9 mouse cellular contexts compared by ENCODE assay signal in genomic region chr17:67651506-67651905, GRCm38 (mm10). TPM values are rescaled to one million over a fixed set of nuclear protein-coding genes. Genes with fewer than 3 reads are reported as not detected.
DNase-seq lines count a peak whose midpoint lies in the region; ATAC-seq and TF ChIP-seq lines count a peak whose summit lies in the region.
"Had no signal": no experiment of that assay in that cellular context is flagged by ENCODE, and none has a peak within 500 bp of the region (broad histone marks: within the 10 kb centered on the region; RNA-seq: fewer than 3 reads in every experiment).

No protein-coding gene starts in this region.

- H3K4me1 ChIP-seq in hindbrain, embryonic 10.5 days (replicated peaks): no peaks in the 10 kb centered on the region
- H3K4me1 ChIP-seq in hindbrain, embryonic 16.5 days (ENCODE audit: control insufficient read depth, insufficient read depth, low read depth, low read length): no peaks in the 10 kb centered on the region
- H3K4me1 ChIP-seq in MEL (ENCODE audit: control insufficient read depth in 1 of 2, insufficient read depth in 2 of 2, low read length in 2 of 2): no peaks in the 10 kb centered on the region
- H3K4me1 ChIP-seq: liver, embryonic 15.5 days had no signal

- peak; percentile 39 for TF ChIP-seq RAD21 in MEL (IDR thresholded peaks at IDR 0.05; ENCODE audit: low read depth, low read length)

- no peak for ATAC-seq in hindbrain, embryonic 16.5 days
- peak; percentile 96 for ATAC-seq in granulocyte monocyte progenitor cell, adult 5-6 weeks (replicated peaks; ENCODE audit: poor library complexity, severe bottlenecking)
- peak; percentile 97 for ATAC-seq in megakaryocyte progenitor cell, adult 5-6 weeks (replicated peaks; ENCODE audit: poor library complexity)

- H3K27ac ChIP-seq in hindbrain, embryonic 10.5 days: no peak overlapping the region
- no peak overlapping the region for H3K27ac ChIP-seq in hindbrain, embryonic 16.5 days (ENCODE audit: low read depth, low read length)
- no peak overlapping the region for H3K27ac ChIP-seq in MEL (ENCODE audit: control insufficient read depth, low read depth, low read length)
- no peak overlapping the region for H3K27ac ChIP-seq in layer of hippocampus, adult 2 months
- H3K27ac ChIP-seq: liver, embryonic 15.5 days had no signal

- H3K27me3 ChIP-seq in hindbrain, embryonic 10.5 days (ENCODE audit: insufficient read depth, poor library complexity, severe bottlenecking): no peaks in the 10 kb centered on the region
- no peaks in the 10 kb centered on the region for H3K27me3 ChIP-seq in hindbrain, embryonic 16.5 days (replicated peaks; ENCODE audit: control insufficient read depth, insufficient read depth, low read length)
- H3K27me3 ChIP-seq in MEL (ENCODE audit: control insufficient read depth in 1 of 2, insufficient read depth in 2 of 2, low read length in 2 of 2): no peaks in the 10 kb centered on the region
- H3K27me3 ChIP-seq: liver, embryonic 15.5 days had no signal

- no peaks in the 10 kb centered on the region for H3K36me3 ChIP-seq in hindbrain, embryonic 10.5 days
- no peaks in the 10 kb centered on the region for H3K36me3 ChIP-seq in hindbrain, embryonic 16.5 days (ENCODE audit: control insufficient read depth, insufficient read depth, low read length)
- H3K36me3 ChIP-seq in MEL (ENCODE audit: control insufficient read depth in 1 of 2, insufficient read depth in 2 of 2, low read length in 2 of 2): no peaks in the 10 kb centered on the region
- H3K36me3 ChIP-seq: liver, embryonic 15.5 days had no signal

- H3K9me3 ChIP-seq in hindbrain, embryonic 10.5 days: no peaks in the 10 kb centered on the region
- no peaks in the 10 kb centered on the region for H3K9me3 ChIP-seq in hindbrain, embryonic 16.5 days (ENCODE audit: control insufficient read depth, low read length)
- H3K9me3 ChIP-seq in MEL (replicated peaks; ENCODE audit: insufficient read depth, low read length): no peaks in the 10 kb centered on the region
- H3K9me3 ChIP-seq: liver, embryonic 15.5 days had no signal

- H3K4me3 ChIP-seq in hindbrain, embryonic 10.5 days: no peak overlapping the region
- H3K4me3 ChIP-seq in hindbrain, embryonic 16.5 days (ENCODE audit: low read length): no peak overlapping the region
- H3K4me3 ChIP-seq in MEL (ENCODE audit: control insufficient read depth in 1 of 2, insufficient read depth in 1 of 2, low read depth in 2 of 2, low read length in 2 of 2): no peak overlapping the region
- H3K4me3 ChIP-seq in layer of hippocampus, adult 2 months: no peak overlapping the region
- H3K4me3 ChIP-seq: liver, embryonic 15.5 days had no signal

- no peak for TF ChIP-seq EP300 in MEL (IDR thresholded peaks at IDR 0.05; ENCODE audit: low read depth in 1 of 2, low read length in 2 of 2)

- DNase-seq in hindbrain, embryonic 10.5 days (ENCODE audit: low spot score): peak; percentile 32
- DNase-seq in MEL (ENCODE audit: low read depth, low spot score): peak; percentile 32
- DNase-seq in cerebellum, postnatal 14 days: peak; percentile 79
- peak; percentile 51 to 67 for DNase-seq in layer of hippocampus, adult 2 months (ENCODE audit: low spot score in 2 of 2)
- DNase-seq in thymus, postnatal 25 days: peak; percentile 18

- H3K9ac ChIP-seq in hindbrain, embryonic 16.5 days (ENCODE audit: low read depth, low read length): no peak overlapping the region
- no peak overlapping the region for H3K9ac ChIP-seq in MEL (ENCODE audit: control insufficient read depth, low read depth, low read length, poor library complexity, severe bottlenecking)
- H3K9ac ChIP-seq: liver, embryonic 15.5 days had no signal

- no peaks in the 10 kb centered on the region for H3K79me2 ChIP-seq in MEL (ENCODE audit: control insufficient read depth, insufficient read depth, low read length, poor library complexity)

- WGBS in hindbrain, embryonic 10.5 days: 25% methylated on average over 4 of the region's 4 CpGs
- 8% methylated on average over 4 of the region's 4 CpGs for WGBS in hindbrain, embryonic 16.5 days

- no peak overlapping the region for H3K4me2 ChIP-seq in hindbrain, embryonic 16.5 days (ENCODE audit: low read length)
- H3K4me2 ChIP-seq: liver, embryonic 15.5 days had no signal

- TF ChIP-seq POLR2A in MEL (IDR thresholded peaks at IDR 0.05; ENCODE audit: control insufficient read depth in 1 of 2, insufficient read depth in 1 of 2, low read depth in 1 of 2, low read length in 2 of 2, poor library complexity in 1 of 2): no peak

- peak; percentile 43 to 48 (median 46) for TF ChIP-seq CTCF in MEL (IDR thresholded peaks at IDR 0.05 in 2 of 3, conservative IDR thresholded peaks at IDR 0.05 in 1 of 3; ENCODE audit: control insufficient read depth in 1 of 3, insufficient read depth in 1 of 3, low read depth in 2 of 3, low read length in 3 of 3, poor library complexity in 1 of 3, severe bottlenecking in 1 of 3)
- peak; percentile 98 for TF ChIP-seq CTCF in layer of hippocampus, adult 2 months (conservative IDR thresholded peaks at IDR 0.05)

TF ChIP-seq in MEL, 35 proteins besides CTCF, POLR2A, EP300 and RAD21:
- no peak for TF ChIP-seq MYC (IDR thresholded peaks at IDR 0.05; ENCODE audit: low read depth, low read length)
- TF ChIP-seq ZMIZ1 (IDR thresholded peaks at IDR 0.05; ENCODE audit: low read depth, low read length): no peak
- no peak for TF ChIP-seq CHD1 (IDR thresholded peaks at IDR 0.05; ENCODE audit: low read depth, low read length)
- peak; percentile 36; the same call in 1 of the 2 replicates for TF ChIP-seq SMC3 (IDR thresholded peaks at IDR 0.05; ENCODE audit: low read depth, low read length)

RNA-seq across cellular contexts. Expression of gene Lrrc30, which starts 19.0 kb away (rescaled TPM):
- not detected in 2 replicates for polyA plus RNA-seq in hindbrain, embryonic 10.5 days (2016; fragmentation: Nextera tagmentation; extraction: Ambion mirVana)
- not detected in 2 replicates for polyA plus RNA-seq in hindbrain, embryonic 16.5 days (2015; fragmentation: Nextera tagmentation; extraction: Ambion mirVana)
- total RNA-seq in MEL (2012; rRNA removed): not detected in 2 replicates
- polyA plus RNA-seq in MEL (2012; ENCODE audit: insufficient read depth in 1 of 2, insufficient read length in 2 of 2, low read depth in 1 of 2, low replicate concordance in 2 of 2, missing spikeins in 1 of 2): not detected
- total RNA-seq in granulocyte monocyte progenitor cell, adult 5-6 weeks (2014; fragmentation: Nextera tagmentation): not detected in 2 replicates
- total RNA-seq in granulocyte monocyte progenitor cell, adult 5-6 weeks (2017): not detected in 2 replicates
- total RNA-seq in layer of hippocampus, adult 2 months (2021): not detected
- not detected in 2 replicates for total RNA-seq in megakaryocyte progenitor cell, adult 5-6 weeks (2015)
- total RNA-seq in megakaryocyte progenitor cell, adult 5-6 weeks (2017): not detected in 2 replicates
- polyA plus RNA-seq: liver, embryonic 15.5 days had no signal

RNA-seq across cellular contexts. Expression of gene Lama1, which starts 45.6 kb away (rescaled TPM):
- polyA plus RNA-seq in hindbrain, embryonic 10.5 days (2016; fragmentation: Nextera tagmentation; extraction: Ambion mirVana): 19.1 and 25.8 TPM in 2 replicates
- 6.0 and 8.9 TPM in 2 replicates for polyA plus RNA-seq in hindbrain, embryonic 16.5 days (2015; fragmentation: Nextera tagmentation; extraction: Ambion mirVana)
- total RNA-seq in MEL (2012; rRNA removed): not detected in 2 replicates
- polyA plus RNA-seq in MEL (2012; ENCODE audit: insufficient read depth in 1 of 2, insufficient read length in 2 of 2, low read depth in 1 of 2, low replicate concordance in 2 of 2, missing spikeins in 1 of 2): not detected
- total RNA-seq in granulocyte monocyte progenitor cell, adult 5-6 weeks (2014; fragmentation: Nextera tagmentation): not detected in 2 replicates
- not detected in 2 replicates for total RNA-seq in granulocyte monocyte progenitor cell, adult 5-6 weeks (2017)
- 1 to 10 TPM; 3.9 to 4.9 TPM for total RNA-seq in layer of hippocampus, adult 2 months (2021)
- not detected in 2 replicates for total RNA-seq in megakaryocyte progenitor cell, adult 5-6 weeks (2015)
- not detected in 2 replicates for total RNA-seq in megakaryocyte progenitor cell, adult 5-6 weeks (2017)

Comparison
In these comparisons a context has a peak if more than half of its experiments do, and no peak if none do; other contexts are left out.
1. DNase-seq: peak in every context shown above with its lines; median percentile 79 in cerebellum, postnatal 14 days; 59 in layer of hippocampus, adult 2 months; 32 in hindbrain, embryonic 10.5 days; 32 in MEL; 18 in thymus, postnatal 25 days.